Mouse (Mus musculus) embryo, embryonic 9.5 days (tissue): ENCODE results near the gene Psmb2.

ENCODE experiments used
- DNase-seq: peaks from one replicate; pipeline ENCODE4 v3.0.0-alpha.2; 2017; ENCODE audit errors: extremely low spot score

Gene Psmb2

DNA sequence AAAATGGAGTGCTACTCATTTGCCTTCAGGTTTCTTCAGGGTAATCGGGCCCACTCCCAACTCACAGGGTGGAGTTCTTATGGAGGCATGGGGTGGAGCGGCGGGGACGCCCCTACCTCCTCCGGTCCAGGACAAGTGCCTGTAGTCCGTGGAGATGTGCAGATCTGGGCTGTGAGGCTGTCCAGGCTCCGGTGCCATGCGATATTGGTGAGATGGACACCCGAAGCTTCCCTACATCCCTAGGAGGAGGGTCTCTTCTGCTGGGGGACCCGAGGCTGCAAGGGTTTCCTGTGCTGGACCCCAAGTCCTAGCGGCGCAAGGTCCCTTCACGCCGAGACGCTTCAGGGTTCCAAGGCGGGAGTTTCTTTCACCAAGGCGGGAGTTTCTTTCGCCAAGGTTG is 54.7 kb downstream of the Psmb2 start:
- DNase-seq: no peak

DNA sequence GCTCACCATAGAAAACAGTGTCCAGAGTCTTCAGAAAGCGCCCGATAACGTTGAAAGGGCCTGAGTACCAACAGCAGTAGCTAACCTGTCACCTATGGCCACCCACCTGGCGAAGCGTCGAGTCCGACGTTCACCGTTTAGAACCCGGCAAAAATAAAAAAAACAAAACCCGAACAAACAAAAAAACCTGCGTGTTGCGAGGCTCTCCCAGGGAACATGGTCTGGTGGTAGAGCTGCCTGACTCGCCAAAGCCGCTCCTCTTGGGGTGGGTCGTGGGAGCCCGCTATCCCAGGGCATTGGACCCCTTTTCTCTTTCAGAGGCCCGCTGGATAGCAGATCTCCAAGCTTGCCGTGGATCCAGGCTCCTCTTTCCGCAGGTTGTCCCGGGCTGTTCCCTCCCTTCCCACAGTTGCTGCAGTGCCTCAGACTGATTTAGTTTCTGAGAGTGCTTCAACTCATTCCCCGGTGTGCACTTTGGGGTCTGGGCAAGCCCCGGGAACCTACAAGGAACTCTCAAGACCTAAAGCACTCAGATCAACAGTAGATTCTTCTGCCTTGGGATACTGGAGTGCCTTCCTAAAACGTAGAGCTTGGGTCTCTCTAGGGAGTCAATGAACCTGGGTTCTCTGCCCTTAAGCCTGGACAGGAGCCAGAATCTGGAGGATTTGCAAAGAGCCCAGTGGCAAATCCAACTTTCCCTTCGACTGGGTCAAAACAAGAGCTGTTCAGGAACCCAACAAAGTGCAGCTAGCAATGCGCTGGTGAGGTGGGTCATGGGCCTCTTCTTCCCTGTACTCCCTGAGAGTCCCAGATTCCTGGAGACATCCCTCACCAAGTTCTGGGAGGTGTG is 55.3 kb downstream of the Psmb2 start:
- peak; percentile 14 for DNase-seq

DNA sequence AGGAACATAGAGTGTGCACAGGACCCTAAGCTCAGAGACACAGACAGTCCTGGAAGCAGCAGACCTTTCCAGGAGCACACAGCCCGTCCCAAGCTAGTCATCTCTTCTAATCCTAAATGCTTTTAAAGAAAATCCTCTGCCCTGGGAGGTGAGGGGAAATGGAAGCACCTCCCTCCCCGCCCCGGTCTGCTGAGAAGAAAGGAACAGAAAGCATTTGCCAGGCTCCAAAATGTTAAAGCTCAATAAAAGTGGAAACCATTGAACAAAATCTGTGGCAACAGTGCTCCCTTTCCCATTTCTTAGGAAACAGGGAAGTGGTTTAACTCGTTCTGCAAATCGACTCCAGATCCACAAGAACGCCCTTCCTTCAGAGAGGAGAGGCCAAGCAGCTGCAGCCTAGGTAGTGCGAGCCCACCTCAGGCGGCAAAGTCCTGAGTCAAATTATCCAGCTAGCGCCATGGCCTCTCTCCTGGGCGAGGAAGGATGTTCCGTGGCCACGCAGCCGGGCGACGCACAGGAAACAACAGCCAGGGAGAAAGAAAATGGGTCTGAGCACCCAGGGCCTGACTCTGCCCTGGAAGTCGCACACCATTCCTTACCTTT is 56.7 kb downstream of the Psmb2 start:
- DNase-seq: peak; percentile 29

DNA sequence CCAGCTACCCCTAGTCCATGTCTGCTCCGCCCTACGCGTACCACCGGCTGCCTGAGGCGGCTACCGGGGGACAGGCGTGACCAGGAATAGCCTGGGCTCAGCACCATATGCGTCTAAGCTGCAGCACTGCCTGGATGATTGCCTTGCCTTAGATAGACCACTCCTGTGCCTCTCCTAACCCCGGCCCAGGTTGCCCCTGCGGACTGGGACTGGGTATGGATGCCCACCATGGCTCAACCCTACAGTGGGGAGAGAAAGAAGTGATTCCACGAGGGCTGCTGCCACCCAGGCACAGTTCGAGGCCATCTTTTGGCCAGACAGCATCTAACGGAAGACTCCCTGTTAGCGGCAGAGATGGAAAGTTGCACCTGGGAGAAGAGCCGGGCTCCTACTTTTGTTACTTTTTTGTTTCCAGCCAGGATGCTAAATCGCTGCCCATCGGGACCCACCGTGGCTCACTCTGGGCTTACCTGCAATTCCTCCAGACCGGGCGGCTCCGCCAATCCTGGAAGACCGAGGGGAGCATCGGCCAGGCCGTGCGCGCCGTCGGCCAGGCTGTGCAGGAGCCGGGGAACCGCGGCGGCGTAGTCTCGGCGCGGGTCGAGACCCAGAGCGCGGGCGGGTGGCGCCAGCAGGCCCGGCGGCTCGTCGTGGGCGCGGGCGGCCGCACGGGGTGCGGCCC is 57.4 kb downstream of the Psmb2 start:
- DNase-seq: peak; percentile 45

DNA sequence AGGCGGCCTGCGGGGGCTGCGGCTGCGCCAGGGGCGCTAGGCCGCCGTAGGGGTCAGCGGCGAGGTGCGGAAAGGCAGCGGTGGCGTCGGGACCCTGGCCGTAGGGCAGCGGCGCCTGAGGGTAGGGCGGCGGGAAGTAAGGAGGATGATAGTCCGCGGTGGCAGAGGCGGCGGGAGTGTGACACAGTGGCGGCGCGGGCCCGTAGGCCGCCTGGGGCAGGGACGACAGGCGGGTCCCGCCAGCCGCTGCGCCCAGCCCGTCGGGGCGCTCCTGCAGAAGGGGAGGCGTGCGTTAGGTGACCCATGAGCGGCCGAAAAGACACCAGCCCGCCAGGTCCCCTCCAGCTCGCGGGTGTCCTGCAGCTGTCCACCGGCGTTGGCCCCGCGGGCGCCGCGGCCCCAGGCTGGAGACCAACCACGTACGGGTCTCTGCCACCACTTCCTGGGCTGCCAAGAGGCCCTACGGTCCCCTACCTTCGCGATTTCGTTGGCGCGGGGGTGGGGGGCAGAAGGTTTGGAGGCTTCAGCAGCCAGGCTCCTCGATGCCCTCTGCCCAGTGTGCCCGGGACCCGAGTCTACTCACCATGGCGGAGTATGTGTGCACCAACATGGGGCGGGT is 58.1 kb downstream of the Psmb2 start:
- DNase-seq: peak; percentile 31

DNA sequence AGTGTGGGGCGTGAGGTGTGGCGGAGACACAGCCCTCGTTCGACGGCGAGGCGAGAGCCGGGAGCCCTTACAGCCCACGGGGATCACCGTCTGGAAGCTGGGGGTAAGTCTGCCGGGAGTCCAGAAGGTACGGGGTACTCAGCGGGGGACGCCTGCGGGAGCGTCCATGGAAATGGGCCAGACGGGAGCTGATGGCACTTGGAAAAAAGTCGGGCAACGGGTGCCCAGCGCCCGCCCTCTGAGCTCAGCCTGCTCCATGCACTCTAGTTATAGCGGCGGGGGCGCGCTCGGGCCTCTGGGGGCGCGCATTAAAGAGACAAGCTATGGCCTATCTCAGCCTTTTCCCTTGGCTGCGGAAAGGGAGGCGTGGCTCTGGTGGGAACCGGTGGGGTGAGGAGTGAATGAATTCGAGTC is 58.6 kb downstream of the Psmb2 start, which contains the start of gene Tfap2e:
Gene Tfap2e, minus strand, starts transcription at position 240 of the 414 bp plus-strand sequence.
- peak; percentile 45 for DNase-seq

DNA sequence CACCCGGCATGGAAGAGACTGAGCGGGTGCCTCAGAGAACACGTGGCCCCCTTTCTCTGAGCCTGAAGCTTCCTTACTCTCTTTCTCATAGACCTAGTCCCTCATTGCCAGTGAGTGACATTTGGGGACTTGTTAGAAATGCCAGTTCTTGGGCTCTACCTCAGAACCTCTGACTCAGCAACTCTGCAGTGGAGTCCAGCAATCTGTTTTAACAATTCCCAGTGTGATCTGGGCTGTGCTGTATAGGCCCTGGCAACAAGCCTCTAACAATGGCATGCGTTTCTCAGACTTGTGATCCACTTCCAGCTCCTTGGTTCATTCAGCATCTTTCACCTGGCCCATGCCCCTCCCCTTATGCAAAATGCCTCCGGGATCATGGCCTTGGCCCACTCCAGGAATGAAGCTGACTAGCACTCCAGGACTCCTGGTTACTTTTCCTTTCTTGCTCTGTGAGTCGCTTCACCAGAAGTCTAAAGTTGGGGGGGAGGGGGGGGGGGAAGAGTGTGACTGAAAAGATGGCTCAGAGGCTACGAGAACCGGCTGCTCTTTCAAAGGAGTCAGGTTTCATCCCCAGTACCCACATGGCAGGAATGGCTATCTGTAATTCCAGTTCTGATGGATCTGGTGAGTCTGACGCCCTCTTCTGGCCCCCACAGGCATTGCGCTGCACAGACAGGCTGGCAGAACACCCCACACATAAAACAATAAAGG is 62.7 kb downstream of the Psmb2 start:
- DNase-seq: peak; percentile 64

DNA sequence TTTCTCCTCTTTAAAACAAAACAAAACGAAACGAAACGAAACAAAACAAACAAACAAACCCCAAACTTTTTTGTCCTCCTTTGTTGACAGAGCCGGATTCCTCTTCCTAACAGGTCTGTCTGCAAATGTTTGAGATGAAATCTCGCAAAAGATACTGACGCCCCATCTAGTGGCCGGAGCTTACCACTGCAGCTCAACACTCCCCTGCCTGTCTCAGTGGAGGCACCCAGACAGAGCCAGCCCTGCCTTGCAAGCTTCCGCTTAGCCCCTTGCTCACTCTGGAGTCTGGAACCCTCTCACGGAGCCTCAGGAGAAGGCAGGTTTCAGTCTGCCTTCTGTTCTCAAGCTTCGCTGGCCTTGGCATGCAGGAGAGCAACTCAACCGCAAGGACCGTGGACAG is 64.0 kb downstream of the Psmb2 start:
- peak; percentile 84 for DNase-seq

DNA sequence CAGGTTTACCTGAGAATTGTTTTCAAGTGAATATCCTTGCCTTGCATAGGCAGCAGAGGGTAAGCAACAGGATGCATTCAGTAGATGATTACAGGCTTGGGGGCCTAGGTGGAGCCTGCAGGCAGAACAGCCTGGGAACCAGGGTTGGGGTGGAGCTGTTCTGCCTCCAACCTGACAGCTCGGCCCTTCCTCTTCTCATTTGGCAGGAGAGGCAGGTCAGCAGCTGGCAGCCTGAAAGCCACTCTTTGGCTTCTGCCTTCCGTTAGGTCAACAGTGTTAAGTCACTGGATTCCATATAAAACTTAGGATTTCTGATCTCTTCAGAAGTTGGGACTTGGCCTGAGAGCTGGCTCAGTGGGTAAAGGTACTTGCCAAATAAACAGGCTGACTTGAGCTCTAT is 65.5 kb downstream of the Psmb2 start:
- no peak for DNase-seq

DNA sequence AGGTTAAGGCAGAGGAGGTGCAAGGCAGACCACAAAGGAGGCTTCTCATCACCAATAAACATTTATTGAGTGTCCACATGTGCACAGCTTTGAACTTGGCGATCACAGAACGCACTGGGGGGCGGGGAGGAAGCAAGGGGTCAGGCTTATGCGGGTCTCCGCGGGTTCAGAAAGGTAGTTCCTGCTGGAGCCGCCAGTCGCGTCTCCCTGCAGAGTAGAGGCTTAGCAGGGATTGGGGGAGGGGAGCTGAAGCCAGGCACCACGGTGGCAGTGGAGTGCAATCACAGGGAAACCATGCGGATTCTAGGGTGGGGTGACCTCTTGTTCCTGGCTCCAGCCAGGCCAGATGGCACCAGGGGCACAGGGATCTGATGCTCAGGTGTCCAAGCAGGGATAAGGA is 66.3 kb downstream of the Psmb2 start:
- DNase-seq: peak; percentile 41

DNA sequence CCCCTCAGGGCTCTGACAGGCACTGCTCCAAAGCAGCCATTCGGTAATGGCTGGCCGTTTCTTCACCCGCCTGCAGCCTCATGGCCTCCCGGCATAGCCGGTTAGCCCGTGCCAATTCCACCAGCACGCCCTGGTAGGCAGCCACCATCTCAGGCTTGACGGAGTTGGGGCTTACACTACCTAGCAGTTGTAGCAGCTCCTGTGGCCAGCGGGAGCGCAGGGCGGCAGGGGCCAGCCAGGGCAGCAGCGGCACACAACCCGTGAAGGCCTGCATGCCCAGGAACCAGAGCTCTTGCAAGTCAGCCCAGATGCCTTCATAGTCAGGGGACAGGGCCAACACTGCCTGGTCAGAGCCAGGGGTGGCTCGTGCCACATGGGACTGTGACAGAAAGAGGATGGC is 67.4 kb downstream of the Psmb2 start:
- no peak for DNase-seq

DNA sequence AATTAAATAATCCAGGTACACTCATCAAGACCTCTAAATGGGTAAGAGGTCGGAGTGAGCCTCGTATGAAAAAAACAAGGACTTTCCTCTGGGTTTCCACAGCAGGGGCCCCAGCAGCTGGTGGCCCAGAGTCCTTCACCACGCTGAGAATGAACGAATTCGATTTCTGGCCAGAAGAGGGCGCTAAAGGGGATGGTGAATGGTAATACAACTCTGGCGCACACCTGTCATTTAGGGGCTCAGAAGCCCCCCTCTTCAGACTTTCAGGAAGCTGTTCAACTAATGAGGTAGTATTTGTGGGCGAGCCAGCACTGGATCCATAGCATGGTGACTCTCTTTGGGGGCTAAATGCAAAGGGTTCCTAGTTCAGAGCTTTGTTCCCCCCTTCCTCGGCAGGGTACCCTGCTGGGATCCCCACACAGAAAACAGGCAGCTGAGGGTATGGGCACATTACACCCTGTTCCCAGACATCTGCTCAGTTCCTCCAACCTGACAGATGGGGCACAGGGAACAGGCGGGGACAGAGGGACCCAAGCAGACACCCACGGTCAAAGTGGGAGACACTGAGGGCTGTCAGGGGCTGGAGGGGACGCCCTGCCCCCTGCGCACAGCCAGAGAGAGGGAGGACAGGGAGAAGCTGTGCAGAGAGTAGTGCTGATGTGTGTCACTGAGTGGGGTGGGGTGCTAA is 68.2 kb downstream of the Psmb2 start:
- DNase-seq: peak; percentile 40

DNA sequence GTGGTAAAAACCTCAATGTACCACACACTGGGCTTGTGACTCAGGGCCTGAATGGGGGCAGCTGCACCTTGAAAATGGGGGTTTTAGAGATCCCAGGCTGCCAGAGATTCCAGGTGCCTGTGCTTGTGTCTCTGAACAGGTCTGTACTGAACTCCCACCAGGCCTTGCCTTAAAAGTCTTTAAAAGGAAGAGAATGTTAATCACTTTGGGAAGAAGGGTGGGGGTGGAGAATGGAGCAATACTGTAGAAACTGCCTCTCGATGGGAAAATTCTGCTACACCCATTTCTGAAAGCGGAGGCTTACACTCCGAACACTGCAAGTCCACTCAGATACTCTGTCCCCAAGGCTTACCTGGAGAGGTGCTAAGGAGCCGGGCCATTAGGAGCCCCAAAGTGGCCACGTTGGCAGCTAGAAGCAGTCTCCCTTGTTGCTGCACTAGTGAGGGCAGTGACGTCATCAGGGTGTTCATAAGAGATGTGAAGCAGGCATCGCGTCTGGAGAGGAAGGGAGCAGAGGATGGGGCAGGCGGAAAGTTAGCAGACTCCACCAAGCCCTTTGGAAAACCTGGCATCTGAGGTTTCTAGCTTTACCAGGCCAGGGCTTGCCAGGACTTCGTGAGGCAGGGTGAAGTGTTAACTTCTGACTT is 68.9 kb downstream of the Psmb2 start:
- DNase-seq: no peak

DNA sequence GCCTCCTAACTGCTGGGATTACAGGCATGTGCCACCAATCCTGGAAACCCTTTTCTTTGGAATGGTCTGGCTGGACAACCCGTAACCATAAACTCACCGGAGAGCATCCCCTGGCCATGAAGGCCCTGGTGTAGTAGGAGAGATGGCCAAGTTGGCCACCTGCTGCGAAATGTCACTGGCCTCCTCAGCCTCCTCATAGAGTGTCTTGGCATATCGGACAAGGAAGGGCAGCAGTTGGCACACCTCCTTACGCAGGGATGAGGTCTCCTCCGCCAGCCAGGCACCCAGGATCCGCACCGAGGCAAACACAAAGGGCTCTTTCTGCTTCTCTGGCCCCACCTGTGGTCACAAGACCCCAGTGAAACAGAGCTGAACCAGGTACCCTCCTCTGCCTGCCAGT is 71.0 kb downstream of the Psmb2 start:
- DNase-seq: no peak

DNA sequence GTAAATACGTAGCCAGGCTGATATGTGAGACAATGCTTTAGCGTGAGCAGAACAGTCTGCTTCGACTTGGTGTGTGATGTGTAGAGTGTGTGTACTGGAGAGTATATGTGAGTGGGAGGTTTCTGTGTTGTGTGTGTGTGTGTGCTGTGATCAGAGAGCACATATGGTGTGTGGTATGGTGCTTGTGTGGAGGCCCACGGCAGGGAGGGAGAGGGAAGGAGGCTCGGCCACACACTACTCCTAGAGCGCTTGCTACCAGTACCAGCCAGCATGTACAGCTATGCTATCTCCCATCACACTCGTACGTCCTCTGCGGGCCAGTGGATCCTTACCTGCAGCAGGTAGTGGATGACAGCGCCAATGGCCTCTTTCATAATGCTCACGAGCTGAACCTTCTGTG is 72.1 kb downstream of the Psmb2 start:
- DNase-seq: no peak

DNA sequence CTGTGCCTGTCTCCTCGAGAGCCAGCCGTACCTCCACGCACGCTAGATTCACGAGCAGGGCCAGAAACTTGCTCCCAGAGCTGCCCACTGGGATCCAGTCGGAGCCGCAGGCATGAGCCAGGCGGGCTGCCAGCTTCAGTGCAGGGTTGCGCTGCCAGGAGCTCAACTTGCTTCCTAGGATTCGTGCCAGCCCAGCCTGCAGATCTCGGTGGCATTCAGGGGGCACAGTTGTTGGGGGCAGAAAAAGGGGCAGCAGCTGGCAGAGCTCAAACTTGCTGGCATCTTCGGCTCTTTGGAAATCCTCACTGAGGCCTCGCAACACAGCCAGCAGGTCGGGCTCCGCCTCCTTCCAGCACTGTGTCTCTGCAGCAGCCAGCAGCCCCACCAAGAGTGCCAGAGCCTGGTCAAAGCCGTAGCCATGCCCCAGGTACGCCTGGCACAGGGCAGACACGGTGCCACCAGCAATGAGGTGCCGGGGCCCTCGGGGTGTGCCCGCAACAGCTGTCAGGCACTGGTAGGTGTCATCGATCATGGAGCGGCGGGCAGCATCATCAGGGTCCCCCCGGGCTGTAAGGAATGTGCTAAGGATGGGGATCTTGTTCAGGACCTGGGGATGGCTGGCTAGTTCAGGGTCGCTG is 72.7 kb downstream of the Psmb2 start:
- DNase-seq: no peak

DNA sequence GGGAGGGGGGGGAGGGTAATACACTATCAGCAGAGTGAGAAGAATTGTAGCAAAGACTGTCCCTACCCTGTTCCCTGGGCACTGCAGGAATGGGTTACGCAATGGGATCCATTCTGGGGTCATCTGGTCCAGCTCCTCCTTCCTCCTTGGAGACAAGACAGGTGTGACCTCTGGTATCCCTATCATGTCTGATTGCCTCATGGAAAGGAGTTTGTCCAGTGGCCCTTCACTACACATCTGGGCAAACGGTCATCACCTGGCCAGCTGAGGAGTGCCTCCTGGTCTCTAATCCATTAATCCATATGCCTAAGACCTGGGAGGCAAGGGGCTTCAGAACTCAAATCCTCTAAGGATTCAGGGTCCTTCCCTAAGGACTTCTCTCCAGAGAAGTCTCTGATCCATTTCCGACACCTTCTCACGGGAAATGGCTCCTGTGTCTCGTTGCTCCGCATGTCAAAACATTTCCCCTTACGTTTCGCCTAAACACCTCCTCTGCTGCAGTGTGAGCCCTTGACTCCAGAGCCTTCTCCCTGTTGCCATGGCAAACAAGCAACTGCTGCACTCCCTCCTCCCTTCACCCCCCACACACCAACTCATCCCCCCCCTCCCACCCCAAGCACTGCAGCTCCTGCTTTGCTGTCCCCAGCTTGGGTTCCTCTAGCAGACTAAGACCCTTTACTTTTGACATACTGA is 73.6 kb downstream of the Psmb2 start:
- no peak for DNase-seq

DNA sequence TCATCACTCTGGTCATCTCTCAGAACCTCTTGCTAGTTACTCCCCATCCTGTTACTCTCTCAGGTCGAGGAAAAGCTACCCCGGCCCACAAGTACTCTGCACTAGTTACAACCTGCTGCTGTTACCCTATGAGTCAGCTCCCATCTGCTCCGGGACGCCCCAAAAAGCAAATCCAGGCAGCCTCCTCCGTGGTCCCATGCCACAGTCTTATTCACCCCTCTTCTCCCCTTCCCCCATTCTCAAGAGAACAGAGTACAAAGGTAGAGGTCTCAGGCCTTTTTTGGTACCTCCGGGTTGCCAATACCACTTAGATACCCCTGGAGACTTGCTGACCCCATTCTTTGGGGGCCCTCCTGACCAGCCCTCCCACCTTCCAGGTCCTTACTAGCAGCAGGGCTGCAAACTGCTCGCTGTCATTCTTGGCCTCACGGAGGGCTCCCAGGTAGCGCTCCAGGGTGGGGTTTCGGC is 74.2 kb downstream of the Psmb2 start:
- no peak for DNase-seq

DNA sequence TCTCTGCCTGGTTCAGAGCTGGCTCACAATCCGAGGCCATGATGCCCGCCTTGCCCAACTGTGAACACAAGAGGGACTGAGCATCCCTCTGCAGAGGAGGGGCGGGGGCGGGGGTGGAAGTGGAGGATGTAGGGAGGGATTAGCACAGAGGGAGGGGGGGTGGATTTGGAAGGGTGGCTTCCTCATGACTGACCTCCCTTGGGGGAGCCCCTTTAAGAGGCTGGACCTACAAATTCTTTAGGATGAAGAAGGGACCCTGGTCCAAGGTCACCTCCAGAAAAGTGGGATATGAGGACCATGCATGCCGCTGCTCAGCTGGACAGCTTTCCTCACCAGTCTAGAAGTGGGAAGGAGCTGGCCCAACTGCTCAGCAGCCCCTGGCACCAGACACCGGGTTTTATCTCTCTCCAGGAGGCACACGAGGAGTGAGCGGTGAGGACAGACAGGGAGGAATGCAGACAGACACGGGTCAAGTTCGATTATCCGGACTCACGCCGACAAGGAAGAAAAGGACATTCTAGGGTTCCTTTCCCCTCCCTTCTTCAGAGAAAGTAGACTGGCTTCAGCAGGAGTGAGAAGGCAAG is 74.7 kb downstream of the Psmb2 start:
- no peak for DNase-seq
